Mouse (Mus musculus) liver, postnatal 0 days (tissue): ENCODE results near the gene Gnb4.

Source experiments
- CTCF ChIP-seq: sonication (generic); IDR thresholded peaks from 2 replicates; pipeline ENCODE4 v1.5.1; 2016; ENCODE audit warnings: antibody characterized with exemption, low read depth
- EP300 ChIP-seq: IDR thresholded peaks from 2 replicates; pipeline ENCODE4 v1.6.1; 2016; ENCODE audit warnings: antibody characterized with exemption, low read depth, mild to moderate bottlenecking

DNA sequence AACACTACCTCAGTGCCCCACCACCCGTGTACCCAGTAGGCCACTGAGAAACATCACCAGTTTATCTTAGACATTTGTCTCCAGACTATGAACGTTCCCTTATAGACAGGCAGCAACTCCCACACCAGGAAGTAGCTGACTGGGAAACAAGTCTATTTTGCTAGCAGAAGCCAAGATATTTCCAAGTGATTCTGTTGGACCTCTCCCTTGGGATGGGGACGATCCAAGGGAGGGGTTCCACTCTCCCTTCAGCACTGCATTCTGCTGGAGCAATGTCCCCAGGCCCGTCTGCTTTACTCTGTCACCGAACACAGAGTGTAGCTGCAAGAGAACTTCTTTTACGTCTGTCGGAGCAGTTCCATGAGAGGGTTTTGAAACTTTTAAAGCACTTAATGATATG, 11.8 kb upstream of the Gnb4 start:
- TF ChIP-seq CTCF (no peak), EP300 (no peak)
